Mouse (Mus musculus) midbrain, embryonic 16.5 days (tissue): ENCODE data around the gene Gm19684. TPM values are rescaled to one million over a fixed set of nuclear protein-coding genes. Genes with fewer than 3 reads are reported as not detected.
"Not testable (repeated sequence)": the region's sequence is repeated elsewhere in the genome, so short reads cannot be mapped to it uniquely, and the experiment has no call there.

Source experiments
- ATAC-seq: fragments of 200-750 bp; cut with Nextera tagmentation; 2 replicates; pipeline ENCODE4 v1.8.0; 2017; ENCODE audit warnings: moderate TSS enrichment
- H3K27ac ChIP-seq: fragments of 300-500 bp; sonication (generic); 2 replicates; pipeline ENCODE4 v1.5.1; 2014; ENCODE audit warnings: mild to moderate bottlenecking, low read length, mixed read lengths
- H3K27me3 ChIP-seq: fragments of 300-500 bp; sonication (generic); 2 replicates; pipeline ENCODE4 v1.6.1; 2014; ENCODE audit warnings: low read depth, low read length, mixed read lengths; ENCODE audit not compliant: control insufficient read depth, insufficient read depth
- H3K36me3 ChIP-seq: fragments of 300-500 bp; sonication (generic); 2 replicates; pipeline ENCODE4 v1.6.1; 2014; ENCODE audit warnings: mild to moderate bottlenecking, low read length, moderate library complexity, mixed read lengths; ENCODE audit not compliant: control insufficient read depth, insufficient read depth
- H3K4me1 ChIP-seq: fragments of 300-500 bp; sonication (generic); 2 replicates; pipeline ENCODE4 v1.6.1; 2014; ENCODE audit warnings: mild to moderate bottlenecking, low read length, mixed read lengths; ENCODE audit not compliant: control insufficient read depth, insufficient read depth
- H3K4me2 ChIP-seq: fragments of 300-500 bp; sonication (generic); 2 replicates; pipeline ENCODE4 v1.6.1; 2014; ENCODE audit warnings: mild to moderate bottlenecking, low read length, mixed read lengths
- H3K4me3 ChIP-seq: fragments of 300-500 bp; sonication (generic); 2 replicates; pipeline ENCODE4 v1.5.1; 2014; ENCODE audit warnings: low read depth, mild to moderate bottlenecking, low read length, moderate library complexity, mixed read lengths
- H3K9ac ChIP-seq: fragments of 300-500 bp; sonication (generic); 2 replicates; pipeline ENCODE4 v1.6.1; 2014; ENCODE audit warnings: low read depth, low read length, mixed read lengths
- H3K9me3 ChIP-seq: fragments of 300-500 bp; sonication (generic); replicated peaks from 2 replicates; pipeline ENCODE4 v1.6.1; 2014; ENCODE audit warnings: mild to moderate bottlenecking, low read length, mixed read lengths; ENCODE audit not compliant: control insufficient read depth, poor library complexity, severe bottlenecking
- WGBS: fragments of 180-500 bp; shearing (Covaris S2); extraction: QIAGEN DNeasy Blood & Tissue Kit; methylation state at CpG from one replicate; pipeline ENCODE4 v1.1.7; 2014; 5-methylcytosine and 5-hydroxymethylcytosine counted together
- polyA plus RNA-seq: library from polyadenylated mRNA; unstranded; fragments of >200 nt; fragmentation: Nextera tagmentation; extraction: Ambion mirVana; gene quantifications from 2 replicates; pipeline ENCODE4 v1.2.1, GENCODE M21; 2015

Gm19684 gene
- polyA plus RNA-seq, 1 experiment from 2014 or later = not detected

DNA sequence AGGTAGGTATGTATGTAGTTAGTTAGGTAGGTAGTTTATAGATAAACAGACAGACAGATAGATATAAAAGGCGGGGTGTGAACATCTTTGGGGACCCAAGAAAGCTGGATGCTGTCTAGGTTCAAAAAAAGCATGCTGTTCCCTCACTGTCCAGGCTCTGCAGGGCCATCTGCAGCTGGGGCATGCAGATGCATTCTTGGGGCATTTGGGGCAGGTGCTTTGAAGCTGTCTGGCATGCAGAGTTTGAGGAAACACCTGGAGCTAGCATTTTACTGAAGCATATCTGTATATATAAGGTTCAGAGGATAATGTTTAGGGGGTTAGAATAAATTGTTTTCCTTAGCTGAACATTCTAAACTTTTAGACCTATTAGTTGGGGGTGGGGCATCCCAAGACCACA is 25.5 kb downstream of the Gm19684 start:
- H3K36me3 ChIP-seq, H3K9me3 ChIP-seq, ATAC-seq, H3K27ac ChIP-seq, H3K4me2 ChIP-seq, H3K4me1 ChIP-seq, H3K9ac ChIP-seq, H3K4me3 ChIP-seq: not testable (repeated sequence)
- whole genome bisulfite sequencing = 89% methylated on average over 1 of the region's 1 CpGs
- H3K27me3 ChIP-seq = peaks cover 30% of the 10 kb centered on the region

- H3K4me2 ChIP-seq, H3K27ac ChIP-seq, H3K4me1 ChIP-seq, H3K9me3 ChIP-seq, H3K4me3 ChIP-seq, H3K36me3 ChIP-seq, H3K9ac ChIP-seq, ATAC-seq: not testable (repeated sequence)
- peaks cover 24% of the 10 kb centered on the region for H3K27me3 ChIP-seq
- WGBS = 65% methylated on average over 5 of the region's 5 CpGs
These were observed 27.0 kb downstream of the Gm19684 start for GRCm38 (mm10) chr17:36148468-36148867.

DNA sequence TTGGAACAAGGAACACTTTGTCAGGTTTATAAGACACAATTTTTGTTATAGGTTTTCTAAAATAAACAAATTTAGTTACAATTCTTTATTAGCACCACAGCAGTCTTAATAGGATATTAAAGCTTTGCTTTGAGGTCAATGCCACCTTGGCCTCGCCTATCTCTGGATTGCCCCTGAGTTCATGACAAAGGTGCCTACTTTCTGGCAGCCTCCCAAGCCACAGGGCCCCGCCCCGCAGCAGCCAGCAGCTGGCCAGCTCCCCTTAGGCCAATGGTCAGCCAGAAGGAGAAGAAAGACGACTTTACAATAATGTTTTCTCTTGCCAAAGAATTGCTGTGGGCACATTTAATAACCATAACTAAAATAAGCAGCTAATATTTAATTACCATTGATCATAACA is 29.7 kb downstream of the Gm19684 start:
- not testable (repeated sequence) for ATAC-seq
- 40% methylated on average over 4 of the region's 4 CpGs for whole genome bisulfite sequencing

DNA sequence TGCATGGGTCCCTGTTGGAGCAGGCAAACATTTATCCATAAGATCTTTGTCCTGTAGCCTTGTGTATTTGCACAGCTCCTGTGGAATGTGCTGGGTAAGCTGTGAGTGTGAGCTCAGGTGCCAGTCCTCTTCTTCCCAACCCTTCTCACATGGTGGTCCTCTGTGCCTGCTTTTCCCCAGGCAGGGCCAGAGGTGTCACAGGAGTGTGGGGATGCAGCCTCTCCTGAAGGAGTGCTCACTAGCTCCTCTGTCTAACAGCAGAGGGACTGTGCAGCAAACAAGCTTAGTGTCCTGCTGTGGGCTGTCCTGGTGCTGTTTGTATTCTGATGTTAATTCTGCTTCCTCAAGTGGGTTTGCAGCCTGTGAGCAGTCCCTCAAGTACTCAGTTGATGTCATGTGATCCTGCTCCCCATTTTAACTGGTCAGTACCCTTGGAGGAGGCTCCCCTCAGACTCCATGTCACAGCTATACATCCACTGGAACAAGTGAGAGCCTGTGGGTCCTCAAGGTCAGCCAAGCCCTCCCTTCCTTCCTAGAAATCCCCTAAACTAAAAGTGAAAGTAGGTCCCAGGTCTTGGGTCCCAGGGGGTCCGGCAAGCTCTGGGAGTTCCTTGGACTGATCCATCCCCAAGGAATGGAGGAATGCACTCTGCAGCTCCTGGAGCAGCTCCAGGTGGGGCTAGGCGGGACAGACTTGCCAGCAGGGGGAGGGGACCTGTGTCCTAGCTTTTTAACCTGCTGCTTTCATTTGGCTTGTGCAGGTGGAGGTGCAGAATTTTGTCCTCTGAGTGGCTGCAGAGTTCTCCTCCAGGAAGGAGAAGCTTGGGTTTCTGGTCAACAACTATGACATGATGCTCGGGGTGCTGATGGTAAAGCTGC is 33.0 kb downstream of the Gm19684 start:
- 15% methylated on average over 3 of the region's 3 CpGs for WGBS

More for the DNA sequence above, 29.7 kb downstream of the Gm19684 start:
- not testable (repeated sequence) for H3K4me2 ChIP-seq, H3K4me1 ChIP-seq, H3K9ac ChIP-seq, H3K36me3 ChIP-seq, H3K9me3 ChIP-seq, H3K27ac ChIP-seq, H3K4me3 ChIP-seq
- H3K27me3 ChIP-seq = peaks cover 13% of the 10 kb centered on the region

DNA sequence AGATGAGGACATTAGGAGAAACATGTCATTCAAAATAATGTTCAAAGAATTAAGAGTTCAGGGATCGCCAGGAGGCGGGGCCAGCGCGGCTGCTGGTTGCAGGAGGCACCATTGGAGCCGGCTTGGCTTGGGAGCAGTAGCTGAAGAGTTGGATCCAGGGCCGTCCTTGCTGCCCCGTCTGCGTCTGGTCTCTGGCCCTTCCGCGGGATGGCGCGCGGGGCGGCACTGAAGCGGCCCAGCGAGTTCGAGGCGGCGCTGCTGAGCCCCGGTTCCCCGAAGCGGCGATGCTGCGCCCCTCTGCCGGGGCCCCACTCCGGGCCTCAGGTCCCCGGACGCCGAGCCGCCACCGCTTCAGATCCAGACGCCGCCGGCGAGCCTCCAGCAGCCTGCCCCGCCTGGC is 36.3 kb downstream of the Gm19684 start:
- H3K4me1 ChIP-seq, H3K9me3 ChIP-seq, ATAC-seq, H3K36me3 ChIP-seq, H3K27ac ChIP-seq: not testable (repeated sequence)
- Histone ChIP-seq H3K4me2 (peak overlapping the region; percentile 57), H3K9ac (0 out of 2 replicates have a peak overlapping the region, but pooled peaks have one; percentile 6), H3K27me3 (peaks cover 37% of the 10 kb centered on the region), H3K4me3 (peak overlapping the region; percentile 29)
- WGBS = under 1% methylated on average over 36 of the region's 36 CpGs

More for the DNA sequence above, 33.0 kb downstream of the Gm19684 start:
- Histone ChIP-seq H3K27ac (no peak overlapping the region), H3K4me2 (no peak overlapping the region), H3K27me3 (peaks cover 17% of the 10 kb centered on the region), H3K9ac (no peak overlapping the region), H3K36me3 (no peaks in the 10 kb centered on the region), H3K9me3 (no peaks in the 10 kb centered on the region), H3K4me1 (peaks cover 3% of the 10 kb centered on the region; the same call in 1 of the 2 replicates), H3K4me3 (no peak overlapping the region)
- no peak for ATAC-seq

DNA sequence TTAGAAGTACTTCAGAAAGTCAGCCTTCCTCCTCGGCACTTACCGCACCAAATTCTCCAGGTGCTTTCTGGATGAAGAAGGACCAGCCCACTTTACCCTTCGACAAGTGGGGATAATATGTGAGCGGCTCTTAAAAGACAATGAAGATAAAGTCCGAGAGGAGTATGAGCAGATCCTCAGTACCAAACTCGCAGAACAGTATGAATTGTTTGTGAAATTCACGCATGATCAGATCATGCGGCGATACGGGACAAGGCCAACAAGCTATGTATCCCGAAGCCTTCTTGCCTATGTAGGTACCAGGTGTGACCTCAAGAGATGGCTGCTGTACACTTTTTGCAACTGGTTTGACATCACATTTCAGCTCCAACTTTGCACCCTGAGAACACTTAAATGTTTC is 36.8 kb downstream of the Gm19684 start:
- not testable (repeated sequence) for H3K27ac ChIP-seq, H3K9me3 ChIP-seq, H3K4me1 ChIP-seq, ATAC-seq, H3K36me3 ChIP-seq, H3K9ac ChIP-seq
- peak overlapping the region; percentile 29; the same call in 1 of the 2 replicates for H3K4me3 ChIP-seq
- H3K4me2 ChIP-seq = peak overlapping the region; percentile 57
- peaks cover 38% of the 10 kb centered on the region for H3K27me3 ChIP-seq
- 11% methylated on average over 11 of the region's 11 CpGs for WGBS

DNA sequence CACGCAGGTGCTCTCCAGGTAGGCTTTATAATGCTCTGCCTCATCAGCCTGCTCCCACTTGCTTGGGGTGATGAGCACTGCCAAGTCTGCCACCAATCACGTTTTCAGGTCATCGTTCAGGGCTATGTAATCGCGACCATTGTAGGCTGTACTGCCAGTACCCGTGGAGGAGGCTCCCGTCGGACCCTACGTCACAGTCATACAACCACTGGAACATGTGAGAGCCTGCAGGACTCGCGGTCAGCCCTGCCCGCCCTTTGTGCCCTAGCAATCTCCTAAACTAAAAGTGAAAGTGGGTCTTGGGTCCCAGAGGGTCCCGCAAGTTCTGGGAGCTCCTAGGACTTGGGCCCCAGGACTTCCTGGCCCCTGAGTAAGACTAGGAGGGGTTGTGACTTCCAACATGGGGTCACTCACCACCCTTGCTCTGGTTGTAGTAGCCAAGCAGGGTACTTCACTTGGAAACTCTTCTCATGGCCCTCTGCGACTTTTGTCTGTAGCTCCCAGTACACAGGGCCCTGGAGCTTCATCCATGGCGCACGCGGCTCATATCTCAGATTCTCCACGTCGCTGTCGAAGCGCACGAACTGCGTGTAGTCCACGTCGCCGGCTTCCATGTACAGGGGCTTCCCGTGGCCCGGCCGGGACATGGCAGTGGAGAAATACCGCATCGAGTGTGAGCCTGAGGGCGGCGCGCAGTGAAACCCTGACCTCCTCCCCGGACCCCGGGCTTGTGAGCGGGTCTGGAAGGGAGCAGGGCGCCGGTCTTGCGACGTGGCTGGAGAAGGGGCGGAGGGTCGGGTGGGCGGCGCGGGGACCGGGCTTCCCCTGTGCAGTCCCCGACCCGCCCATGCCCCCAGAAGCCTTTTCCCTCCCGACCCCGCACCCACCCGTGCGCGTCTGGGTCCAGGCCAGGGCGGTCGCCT is 39.9 kb downstream of the Gm19684 start:
- no peaks in the 10 kb centered on the region for H3K9me3 ChIP-seq
- no peak overlapping the region for H3K9ac ChIP-seq
- H3K4me3 ChIP-seq = peak overlapping the region; percentile 1; the same call in 1 of the 2 replicates
- ATAC-seq = no peak
- no peak overlapping the region for H3K27ac ChIP-seq
- peaks cover 59% of the 10 kb centered on the region for H3K27me3 ChIP-seq
- WGBS = 1% methylated on average over 55 of the region's 56 CpGs
- no peaks in the 10 kb centered on the region for H3K36me3 ChIP-seq
- H3K4me1 ChIP-seq = peaks cover 3% of the 10 kb centered on the region; the same call in 1 of the 2 replicates
- peak overlapping the region; percentile 27; the same call in 1 of the 2 replicates for H3K4me2 ChIP-seq

- not testable (repeated sequence) for H3K4me2 ChIP-seq, H3K9ac ChIP-seq, ATAC-seq, H3K4me1 ChIP-seq, H3K4me3 ChIP-seq, H3K36me3 ChIP-seq, H3K27ac ChIP-seq, H3K9me3 ChIP-seq
- WGBS = 19% methylated on average over 2 of the region's 2 CpGs
- H3K27me3 ChIP-seq = peaks cover 66% of the 10 kb centered on the region
These were observed 45.4 kb downstream of the Gm19684 start for GRCm38 (mm10) chr17:36166901-36167300.
